Mouse (Mus musculus) forebrain, embryonic 15.5 days (tissue): Measurements from ENCODE around the gene Ahnak. TPM values are rescaled to one million over a fixed set of nuclear protein-coding genes. Genes with fewer than 3 reads are reported as not detected.
"Not testable (repeated sequence)": the region's sequence is repeated elsewhere in the genome, so short reads cannot be mapped to it uniquely, and the experiment has no call there.

Experiments
- ATAC-seq: fragments of 200-750 bp; cut with Nextera tagmentation; replicated peaks from 2 replicates; pipeline ENCODE4 v1.8.0; 2017; ENCODE audit warnings: mild to moderate bottlenecking, moderate TSS enrichment, moderate library complexity
- H3K27ac ChIP-seq: fragments of 300-500 bp; sonication (generic); replicated peaks from 2 replicates; pipeline ENCODE4 v1.5.1; 2015; ENCODE audit warnings: mild to moderate bottlenecking, inconsistent platforms
- H3K27me3 ChIP-seq: fragments of 300-500 bp; sonication (generic); 2 replicates; pipeline ENCODE4 v1.6.1; 2015; ENCODE audit warnings: inconsistent platforms
- H3K36me3 ChIP-seq: fragments of 300-500 bp; sonication (generic); 2 replicates; pipeline ENCODE4 v1.6.1; 2015; ENCODE audit warnings: mild to moderate bottlenecking, inconsistent platforms
- H3K4me1 ChIP-seq: fragments of 300-500 bp; sonication (generic); 2 replicates; pipeline ENCODE4 v1.6.1; 2015; ENCODE audit warnings: inconsistent platforms
- H3K4me2 ChIP-seq: fragments of 300-500 bp; sonication (generic); replicated peaks from 2 replicates; pipeline ENCODE4 v1.6.1; 2015; ENCODE audit warnings: mild to moderate bottlenecking, inconsistent platforms
- H3K4me3 ChIP-seq: fragments of 300-500 bp; sonication (generic); 2 replicates; pipeline ENCODE4 v1.5.1; 2015; ENCODE audit warnings: mild to moderate bottlenecking, inconsistent platforms
- H3K9ac ChIP-seq: fragments of 300-500 bp; sonication (generic); replicated peaks from 2 replicates; pipeline ENCODE4 v1.6.1; 2015; ENCODE audit warnings: mild to moderate bottlenecking, inconsistent platforms
- H3K9me3 ChIP-seq: fragments of 300-500 bp; sonication (generic); 2 replicates; pipeline ENCODE4 v1.6.1; 2016; ENCODE audit warnings: inconsistent platforms
- WGBS: fragments of 180-500 bp; shearing (Covaris S2); methylation state at CpG from one replicate; pipeline ENCODE4 v1.1.7; 2015; ENCODE audit warnings: mixed read lengths; 5-methylcytosine and 5-hydroxymethylcytosine counted together
- polyA plus RNA-seq: library from polyadenylated mRNA; unstranded; fragments of >200 nt; fragmentation: Nextera tagmentation; extraction: Ambion mirVana; gene quantifications from 2 replicates; pipeline ENCODE4 v1.2.1, GENCODE M21; 2015

The Ahnak gene
- polyA plus RNA-seq, 1 experiment from 2014 or later = 3.7 TPM

- ATAC-seq = no peak
- H3K36me3 ChIP-seq = no peaks in the 10 kb centered on the region
- H3K27me3 ChIP-seq = no peaks in the 10 kb centered on the region
- H3K9ac ChIP-seq = no peak overlapping the region
- no peak overlapping the region for H3K4me3 ChIP-seq
- 0 out of 2 replicates have a peak, but pooled peaks cover 4% of the 10 kb centered on the region for H3K4me1 ChIP-seq
- no peaks in the 10 kb centered on the region for H3K9me3 ChIP-seq
- 80% methylated on average over 4 of the region's 4 CpGs for WGBS
- H3K27ac ChIP-seq = no peak overlapping the region
- H3K4me2 ChIP-seq = no peak overlapping the region
Measured at GRCm38 (mm10) chr19:9076982-9077660, 88.0 kb downstream of the Ahnak start.

GRCm38 (mm10) chr19:9079916-9080315, 90.8 kb downstream of the Ahnak start:
- WGBS = 36% methylated on average over 7 of the region's 7 CpGs
- H3K36me3 ChIP-seq = no peaks in the 10 kb centered on the region
- no peaks in the 10 kb centered on the region for H3K27me3 ChIP-seq
- no peak overlapping the region for H3K4me3 ChIP-seq
- H3K4me2 ChIP-seq = no peak overlapping the region
- no peak for ATAC-seq
- no peaks in the 10 kb centered on the region for H3K9me3 ChIP-seq
- H3K27ac ChIP-seq = no peak overlapping the region
- H3K9ac ChIP-seq = 0 out of 2 replicates have a peak overlapping the region, but pooled peaks have one; percentile 15
- peaks cover 7% of the 10 kb centered on the region; the same call in 1 of the 2 replicates for H3K4me1 ChIP-seq

GRCm38 (mm10) chr19:9081311-9082190, 92.5 kb downstream of the Ahnak start:
- Histone ChIP-seq H3K4me1 (peaks cover 7% of the 10 kb centered on the region; the same call in 1 of the 2 replicates), H3K9ac (no peak overlapping the region), H3K36me3 (no peaks in the 10 kb centered on the region), H3K4me3 (no peak overlapping the region), H3K27me3 (no peaks in the 10 kb centered on the region), H3K4me2 (no peak overlapping the region), H3K9me3 (no peaks in the 10 kb centered on the region), H3K27ac (no peak overlapping the region)
- WGBS = 86% methylated on average over 14 of the region's 14 CpGs
- peak; percentile 27; the same call in 1 of the 2 replicates for ATAC-seq

GRCm38 (mm10) chr19:9082191-9083009, 93.3 kb downstream of the Ahnak start:
- ATAC-seq = peak; percentile 96
- Histone ChIP-seq H3K9me3 (no peaks in the 10 kb centered on the region), H3K27ac (no peak overlapping the region), H3K4me2 (peak overlapping the region; percentile 26), H3K27me3 (no peaks in the 10 kb centered on the region), H3K4me3 (peak overlapping the region; percentile 3; the same call in 1 of the 2 replicates), H3K4me1 (peaks cover 7% of the 10 kb centered on the region; the same call in 1 of the 2 replicates), H3K36me3 (no peaks in the 10 kb centered on the region), H3K9ac (0 out of 2 replicates have a peak overlapping the region, but pooled peaks have one; percentile 20)
- WGBS = 17% methylated on average over 23 of the region's 23 CpGs

- no peak overlapping the region for H3K4me2 ChIP-seq
- H3K9ac ChIP-seq = no peak overlapping the region
- peak; percentile 44; the same call in 1 of the 2 replicates for ATAC-seq
- peaks cover 7% of the 10 kb centered on the region; the same call in 1 of the 2 replicates for H3K4me1 ChIP-seq
- H3K27ac ChIP-seq = no peak overlapping the region
- H3K9me3 ChIP-seq = no peaks in the 10 kb centered on the region
- H3K36me3 ChIP-seq = no peaks in the 10 kb centered on the region
- WGBS = 78% methylated on average over 2 of the region's 2 CpGs
- H3K4me3 ChIP-seq = no peak overlapping the region
- no peaks in the 10 kb centered on the region for H3K27me3 ChIP-seq
Measured at GRCm38 (mm10) chr19:9083010-9083355, 93.9 kb downstream of the Ahnak start.

GRCm38 (mm10) chr19:9083892-9084291, 94.8 kb downstream of the Ahnak start:
- H3K9me3 ChIP-seq, H3K27me3 ChIP-seq, ATAC-seq, H3K27ac ChIP-seq, H3K36me3 ChIP-seq, H3K9ac ChIP-seq, H3K4me1 ChIP-seq, H3K4me3 ChIP-seq, H3K4me2 ChIP-seq: not testable (repeated sequence)
- 87% methylated on average over 2 of the region's 2 CpGs for WGBS

- no peaks in the 10 kb centered on the region for H3K27me3 ChIP-seq
- H3K9ac ChIP-seq = no peak within 1 kb of the TSS
- 0 out of 2 replicates have a peak, but pooled peaks cover under 1% of the 10 kb centered on the region for H3K4me1 ChIP-seq
- H3K36me3 ChIP-seq = no peaks in the 10 kb centered on the region
- no peak within 1 kb of the TSS for H3K4me3 ChIP-seq
- H3K27ac ChIP-seq = no peak within 1 kb of the TSS
- 76% methylated on average over 4 of the region's 4 CpGs for WGBS
- ATAC-seq = no peak
- H3K4me2 ChIP-seq = no peak within 1 kb of the TSS
- no peaks in the 10 kb centered on the region for H3K9me3 ChIP-seq
Measured at GRCm38 (mm10) chr19:9087821-9088220, 98.7 kb downstream of the Ahnak start, which contains the start of gene Scgb1a1. Gene Scgb1a1 (minus strand): TSS chr19:9087958.

- Histone ChIP-seq H3K27me3 (no peaks in the 10 kb centered on the region), H3K4me1 (no peaks in the 10 kb centered on the region), H3K9ac (no peak overlapping the region), H3K4me3 (no peak overlapping the region), H3K4me2 (no peak overlapping the region), H3K27ac (no peak overlapping the region), H3K36me3 (no peaks in the 10 kb centered on the region), H3K9me3 (no peaks in the 10 kb centered on the region)
- WGBS = 68% methylated on average over 4 of the region's 4 CpGs
- no peak for ATAC-seq
Measured at GRCm38 (mm10) chr19:9090191-9090590, 101.1 kb downstream of the Ahnak start.

GRCm38 (mm10) chr19:9090709-9091108, 101.6 kb downstream of the Ahnak start:
- 59% methylated on average over 2 of the region's 2 CpGs for WGBS
- no peaks in the 10 kb centered on the region for H3K9me3 ChIP-seq

GRCm38 (mm10) chr19:9095111-9095510, 106.0 kb downstream of the Ahnak start:
- Histone ChIP-seq H3K9me3 (no peaks in the 10 kb centered on the region), H3K4me3 (no peak overlapping the region), H3K36me3 (no peaks in the 10 kb centered on the region), H3K4me1 (no peaks in the 10 kb centered on the region), H3K9ac (no peak overlapping the region), H3K27ac (no peak overlapping the region), H3K27me3 (no peaks in the 10 kb centered on the region), H3K4me2 (no peak overlapping the region)
- WGBS = 78% methylated on average over 5 of the region's 5 CpGs
- no peak for ATAC-seq

More at GRCm38 (mm10) chr19:9090709-9091108, 101.6 kb downstream of the Ahnak start:
- Histone ChIP-seq H3K4me3 (no peak overlapping the region), H3K9ac (no peak overlapping the region), H3K27ac (no peak overlapping the region), H3K4me1 (no peaks in the 10 kb centered on the region), H3K4me2 (no peak overlapping the region), H3K27me3 (no peaks in the 10 kb centered on the region), H3K36me3 (no peaks in the 10 kb centered on the region)
- no peak for ATAC-seq

GRCm38 (mm10) chr19:9097441-9097840, 108.4 kb downstream of the Ahnak start:
- Histone ChIP-seq H3K4me2 (no peak overlapping the region), H3K27ac (no peak overlapping the region), H3K36me3 (no peaks in the 10 kb centered on the region), H3K4me1 (no peaks in the 10 kb centered on the region), H3K4me3 (no peak overlapping the region), H3K9ac (no peak overlapping the region), H3K9me3 (no peaks in the 10 kb centered on the region), H3K27me3 (no peaks in the 10 kb centered on the region)
- 56% methylated on average over 13 of the region's 13 CpGs for WGBS
- ATAC-seq = no peak
